Mouse (Mus musculus): Measurements from ENCODE around the gene Kcnh1. TPM values are rescaled to one million over a fixed set of nuclear protein-coding genes. Genes with fewer than 3 reads are reported as not detected.

Kcnh1 gene
- polyA plus RNA-seq, 1 experiment: 0.27 TPM

GRCm38 (mm10) chr1:192421377-192422166, 231.0 kb downstream of the Kcnh1 start:
- Histone ChIP-seq H3K9ac (ENCODE audit: low read depth, poor library complexity, severe bottlenecking) (no peak overlapping the region), H3K36me3 (ENCODE audit: control insufficient read depth, insufficient read depth, low read length, poor library complexity, severe bottlenecking) (no peaks in the 10 kb centered on the region), H3K4me1 (ENCODE audit: control insufficient read depth, insufficient read depth, low read length) (no peaks in the 10 kb centered on the region), H3K4me3 (ENCODE audit: low read depth, low read length) (no peak overlapping the region), H3K27me3 (ENCODE audit: control insufficient read depth, insufficient read depth, low read length, poor library complexity, severe bottlenecking) (no peaks in the 10 kb centered on the region), H3K9me3 (replicated peaks; ENCODE audit: control insufficient read depth, insufficient read depth, low read length, poor library complexity, severe bottlenecking) (no peaks in the 10 kb centered on the region), H3K27ac (ENCODE audit: insufficient read depth, low read length) (no peak overlapping the region)
- TF ChIP-seq POLR2A (IDR thresholded peaks at IDR 0.05; ENCODE audit: insufficient read depth, low read length): no peak
- no peak for TF ChIP-seq EP300 (IDR thresholded peaks at IDR 0.05; ENCODE audit: insufficient read depth, low read depth, low read length)
- no peak for TF ChIP-seq CTCF (IDR thresholded peaks at IDR 0.05; ENCODE audit: low read depth, low read length)

- H3K4me3 ChIP-seq (ENCODE audit: low read depth, low read length): no peak overlapping the region
- TF ChIP-seq POLR2A (IDR thresholded peaks at IDR 0.05; ENCODE audit: insufficient read depth, low read length): no peak
- no peak for TF ChIP-seq CTCF (IDR thresholded peaks at IDR 0.05; ENCODE audit: low read depth, low read length)
- no peak for TF ChIP-seq EP300 (IDR thresholded peaks at IDR 0.05; ENCODE audit: insufficient read depth, low read depth, low read length)
- no peak overlapping the region for H3K9ac ChIP-seq (ENCODE audit: low read depth, poor library complexity, severe bottlenecking)
- no peaks in the 10 kb centered on the region for H3K9me3 ChIP-seq (replicated peaks; ENCODE audit: control insufficient read depth, insufficient read depth, low read length, poor library complexity, severe bottlenecking)
- H3K36me3 ChIP-seq (ENCODE audit: control insufficient read depth, insufficient read depth, low read length, poor library complexity, severe bottlenecking): no peaks in the 10 kb centered on the region
- H3K4me1 ChIP-seq (ENCODE audit: control insufficient read depth, insufficient read depth, low read length): no peaks in the 10 kb centered on the region
- no peaks in the 10 kb centered on the region for H3K27me3 ChIP-seq (ENCODE audit: control insufficient read depth, insufficient read depth, low read length, poor library complexity, severe bottlenecking)
- no peak overlapping the region for H3K27ac ChIP-seq (ENCODE audit: insufficient read depth, low read length)
Observed at GRCm38 (mm10) chr1:192431423-192431822, 240.8 kb downstream of the Kcnh1 start.

- no peak overlapping the region for H3K4me3 ChIP-seq (ENCODE audit: low read depth, low read length)
- no peaks in the 10 kb centered on the region for H3K9me3 ChIP-seq (replicated peaks; ENCODE audit: control insufficient read depth, insufficient read depth, low read length, poor library complexity, severe bottlenecking)
- no peak overlapping the region for H3K9ac ChIP-seq (ENCODE audit: low read depth, poor library complexity, severe bottlenecking)
- no peaks in the 10 kb centered on the region for H3K4me1 ChIP-seq (ENCODE audit: control insufficient read depth, insufficient read depth, low read length)
- no peaks in the 10 kb centered on the region for H3K36me3 ChIP-seq (ENCODE audit: control insufficient read depth, insufficient read depth, low read length, poor library complexity, severe bottlenecking)
- no peaks in the 10 kb centered on the region for H3K27me3 ChIP-seq (ENCODE audit: control insufficient read depth, insufficient read depth, low read length, poor library complexity, severe bottlenecking)
- TF ChIP-seq POLR2A (IDR thresholded peaks at IDR 0.05; ENCODE audit: insufficient read depth, low read length) (no peak), CTCF (IDR thresholded peaks at IDR 0.05; ENCODE audit: low read depth, low read length) (no peak), EP300 (IDR thresholded peaks at IDR 0.05; ENCODE audit: insufficient read depth, low read depth, low read length) (no peak)
- H3K27ac ChIP-seq (ENCODE audit: insufficient read depth, low read length): no peak overlapping the region
Observed at GRCm38 (mm10) chr1:192435503-192435902, 244.9 kb downstream of the Kcnh1 start.

GRCm38 (mm10) chr1:192439151-192439837, 248.7 kb downstream of the Kcnh1 start:
- Histone ChIP-seq H3K36me3 (ENCODE audit: control insufficient read depth, insufficient read depth, low read length, poor library complexity, severe bottlenecking) (no peaks in the 10 kb centered on the region), H3K9me3 (replicated peaks; ENCODE audit: control insufficient read depth, insufficient read depth, low read length, poor library complexity, severe bottlenecking) (no peaks in the 10 kb centered on the region), H3K4me1 (ENCODE audit: control insufficient read depth, insufficient read depth, low read length) (no peaks in the 10 kb centered on the region), H3K9ac (ENCODE audit: low read depth, poor library complexity, severe bottlenecking) (no peak overlapping the region), H3K4me3 (ENCODE audit: low read depth, low read length) (no peak overlapping the region), H3K27ac (ENCODE audit: insufficient read depth, low read length) (no peak overlapping the region), H3K27me3 (ENCODE audit: control insufficient read depth, insufficient read depth, low read length, poor library complexity, severe bottlenecking) (no peaks in the 10 kb centered on the region)
- TF ChIP-seq CTCF (IDR thresholded peaks at IDR 0.05; ENCODE audit: low read depth, low read length): no peak
- no peak for TF ChIP-seq POLR2A (IDR thresholded peaks at IDR 0.05; ENCODE audit: insufficient read depth, low read length)
- no peak for TF ChIP-seq EP300 (IDR thresholded peaks at IDR 0.05; ENCODE audit: insufficient read depth, low read depth, low read length)

GRCm38 (mm10) chr1:192442772-192443445, 252.3 kb downstream of the Kcnh1 start:
- Histone ChIP-seq H3K27me3 (ENCODE audit: control insufficient read depth, insufficient read depth, low read length, poor library complexity, severe bottlenecking) (no peaks in the 10 kb centered on the region), H3K9ac (ENCODE audit: low read depth, poor library complexity, severe bottlenecking) (no peak overlapping the region)
- TF ChIP-seq CTCF (IDR thresholded peaks at IDR 0.05; ENCODE audit: low read depth, low read length) (no peak), POLR2A (IDR thresholded peaks at IDR 0.05; ENCODE audit: insufficient read depth, low read length) (no peak), EP300 (IDR thresholded peaks at IDR 0.05; ENCODE audit: insufficient read depth, low read depth, low read length) (no peak)

More at GRCm38 (mm10) chr1:192442772-192443445, 252.3 kb downstream of the Kcnh1 start:
- Histone ChIP-seq H3K36me3 (ENCODE audit: control insufficient read depth, insufficient read depth, low read length, poor library complexity, severe bottlenecking) (no peaks in the 10 kb centered on the region), H3K9me3 (replicated peaks; ENCODE audit: control insufficient read depth, insufficient read depth, low read length, poor library complexity, severe bottlenecking) (no peaks in the 10 kb centered on the region), H3K4me1 (ENCODE audit: control insufficient read depth, insufficient read depth, low read length) (no peaks in the 10 kb centered on the region), H3K27ac (ENCODE audit: insufficient read depth, low read length) (no peak overlapping the region), H3K4me3 (ENCODE audit: low read depth, low read length) (no peak overlapping the region)

All from ES-Bruce4 (cell line).